9 mouse cellular contexts compared by ENCODE assay signal in genomic region chr2:145674496-145675141, GRCm38 (mm10). TPM values are rescaled to one million over a fixed set of nuclear protein-coding genes. Genes with fewer than 3 reads are reported as not detected.
DNase-seq lines count a peak whose midpoint lies in the region; ATAC-seq lines count a peak whose summit lies in the region.
"Had no signal": no experiment of that assay in that cellular context is flagged by ENCODE, and none has a peak within 500 bp of the region (broad histone marks: within the 10 kb centered on the region; RNA-seq: fewer than 3 reads in every experiment).

No protein-coding gene starts in this region.

- no peaks in the 10 kb centered on the region for H3K36me3 ChIP-seq in heart, embryonic 14.5 days (ENCODE audit: control insufficient read depth, insufficient read depth, low read length)
- H3K36me3 ChIP-seq in hindbrain, embryonic 10.5 days, result no peaks in the 10 kb centered on the region
- H3K36me3 ChIP-seq in midbrain, embryonic 11.5 days (ENCODE audit: control insufficient read depth, insufficient read depth, low read length), result no peaks in the 10 kb centered on the region

- H3K27me3 ChIP-seq in heart, embryonic 14.5 days (ENCODE audit: control insufficient read depth, insufficient read depth, low read length), result no peaks in the 10 kb centered on the region
- H3K27me3 ChIP-seq in hindbrain, embryonic 10.5 days (ENCODE audit: insufficient read depth, poor library complexity, severe bottlenecking), result no peaks in the 10 kb centered on the region; the same call in 1 of the 2 replicates
- no peaks in the 10 kb centered on the region; the same call in 1 of the 2 replicates for H3K27me3 ChIP-seq in midbrain, embryonic 11.5 days (ENCODE audit: control insufficient read depth, insufficient read depth, low read length)

- peak overlapping the region; percentile 71 to 73 for H3K4me3 ChIP-seq in heart, embryonic 14.5 days (ENCODE audit: control insufficient read depth in 1 of 2, insufficient read depth in 1 of 2, low read depth in 1 of 2, low read length in 2 of 2)
- peak overlapping the region; percentile 77 for H3K4me3 ChIP-seq in hindbrain, embryonic 10.5 days
- H3K4me3 ChIP-seq in midbrain, embryonic 11.5 days (ENCODE audit: low read depth, low read length), result peak overlapping the region; percentile 65

- no peaks in the 10 kb centered on the region for H3K9me3 ChIP-seq in heart, embryonic 14.5 days (ENCODE audit: control insufficient read depth, low read length)
- peaks cover 6% of the 10 kb centered on the region; the same call in 1 of the 2 replicates for H3K9me3 ChIP-seq in hindbrain, embryonic 10.5 days
- H3K9me3 ChIP-seq in midbrain, embryonic 11.5 days (ENCODE audit: control insufficient read depth, low read length), result no peaks in the 10 kb centered on the region

- 6% methylated on average over 23 of the region's 23 CpGs for WGBS in heart, embryonic 14.5 days
- WGBS in hindbrain, embryonic 10.5 days, result 6% methylated on average over 23 of the region's 23 CpGs
- 5% methylated on average over 22 of the region's 23 CpGs for WGBS in midbrain, embryonic 11.5 days

- H3K9ac ChIP-seq in heart, embryonic 14.5 days (ENCODE audit: low read length), result peak overlapping the region; percentile 74
- peak overlapping the region; percentile 84 for H3K9ac ChIP-seq in midbrain, embryonic 11.5 days (ENCODE audit: low read length)

- ATAC-seq in heart, embryonic 14.5 days (ENCODE audit: insufficient number of reproducible peaks, insufficient read depth, low FRiP score, low read depth), result 0 out of 2 replicates have a peak, but pooled peaks have one; percentile 10
- peak; percentile 64 for ATAC-seq in midbrain, embryonic 11.5 days (ENCODE audit: low FRiP score)

- H3K4me2 ChIP-seq in heart, embryonic 14.5 days (ENCODE audit: low read length), result peak overlapping the region; percentile 87
- H3K4me2 ChIP-seq in midbrain, embryonic 11.5 days, result peak overlapping the region; percentile 92

- DNase-seq in heart, postnatal 36 days, result no peak
- DNase-seq in WW6 (ENCODE audit: low read depth, low spot score), result peak; percentile 3
- DNase-seq in hindbrain, embryonic 10.5 days (ENCODE audit: low spot score), result peak; percentile 10
- peak; percentile 88 for DNase-seq in midbrain, embryonic 11.5 days (ENCODE audit: low spot score, missing footprints)
- DNase-seq in right cerebral cortex, postnatal 25 days, result no peak
- no peak for DNase-seq in spleen, postnatal 4 days (ENCODE audit: low spot score in 2 of 2)
- DNase-seq in right cerebral cortex, postnatal 14 days, result no peak

- intact Hi-C loops in heart, postnatal 36 days (cut with DNase I), result no loop called here

- peak overlapping the region; percentile 46 to 72 for H3K27ac ChIP-seq in heart, embryonic 14.5 days (replicated peaks in 1 of 2; ENCODE audit: control insufficient read depth in 1 of 2, insufficient read depth in 1 of 2, low read depth in 2 of 2, low read length in 2 of 2)
- H3K27ac ChIP-seq in hindbrain, embryonic 10.5 days, result peak overlapping the region; percentile 89
- H3K27ac ChIP-seq in midbrain, embryonic 11.5 days (ENCODE audit: low read depth, low read length), result no peak overlapping the region

- peaks cover 4 to 29% of the 10 kb centered on the region in 2 experiments for H3K4me1 ChIP-seq in heart, embryonic 14.5 days (ENCODE audit: control insufficient read depth in 2 of 2, insufficient read depth in 2 of 2, low read length in 2 of 2)
- peaks cover 27% of the 10 kb centered on the region for H3K4me1 ChIP-seq in hindbrain, embryonic 10.5 days (replicated peaks)
- H3K4me1 ChIP-seq in midbrain, embryonic 11.5 days (ENCODE audit: control insufficient read depth, insufficient read depth, low read length), result peaks cover 7% of the 10 kb centered on the region

RNA-seq across cellular contexts. Expression of gene Rin2, which starts 0.4 kb away (rescaled TPM):
- polyA plus RNA-seq in heart, embryonic 14.5 days (2014; fragmentation: Nextera tagmentation; extraction: Ambion mirVana), result 18.9 and 20.8 TPM in 2 replicates
- total RNA-seq in heart, postnatal 36 days (2021), result 10 to 100 TPM; 20.6 to 27.9 TPM
- polyA plus RNA-seq in hindbrain, embryonic 10.5 days (2016; fragmentation: Nextera tagmentation; extraction: Ambion mirVana), result 13.1 and 16.0 TPM in 2 replicates
- polyA plus RNA-seq in midbrain, embryonic 11.5 days (2014; fragmentation: Nextera tagmentation; extraction: Ambion mirVana), result 11.9 TPM in 2 replicates
- total RNA-seq: MEL had no signal

Comparison
In these comparisons a context has a peak if more than half of its experiments do, and no peak if none do; other contexts are left out.
1. DNase-seq: peak in WW6 (single experiment), hindbrain, embryonic 10.5 days (single experiment) and midbrain, embryonic 11.5 days (single experiment); none in heart, postnatal 36 days (0 of 2), right cerebral cortex, postnatal 25 days (single experiment), spleen, postnatal 4 days (0 of 2) and right cerebral cortex, postnatal 14 days (single experiment).
2. Peak in every context shown above with its lines, with median percentiles within 50 percentile points of each other: H3K4me3 ChIP-seq.